Mouse (Mus musculus): ENCODE data around the gene Sec23b. TPM values are rescaled to one million over a fixed set of nuclear protein-coding genes. Genes with fewer than 3 reads are reported as not detected.

Gene Sec23b
- total RNA-seq, 2 experiments from 2014 or later, result 42.4 to 44.8 TPM

Small RNA genes within 50 kb of the gene (microRNA-seq; reads per million reads assigned to microRNA genes)
- not detected for gene Gm24823

Other genes with a start within 250 kb of the Sec23b start
- gene Ovol2, start 224.1 kb upstream of the Sec23b start, total RNA-seq (2021), result 1 to 10 TPM; 3.2 to 6.3 TPM
- 10 to 100 TPM; 24.4 to 27.2 TPM for gene Kat14, start 187.2 kb upstream of the Sec23b start, total RNA-seq (2021)
- 1 to 10 TPM; 5.3 to 5.5 TPM for gene Pet117, start 187.2 kb upstream of the Sec23b start, total RNA-seq (2021)
- 100 to 1,000 TPM; 102 to 109 TPM for gene Dzank1, start 28.8 kb upstream of the Sec23b start, total RNA-seq (2021)
- 10 to 100 TPM; 25.2 to 26.7 TPM for gene Polr3f, start 28.5 kb upstream of the Sec23b start, total RNA-seq (2021)
- gene Rbbp9, start 5.4 kb upstream of the Sec23b start, total RNA-seq (2021), result 10 to 100 TPM; 24.4 to 26.5 TPM
- 10 to 100 TPM; 41.9 to 51.2 TPM for gene Smim26, start 37.8 kb downstream of the Sec23b start, total RNA-seq (2021)
- 10 to 100 TPM; 56.4 to 61.0 TPM for gene Dtd1, start 43.7 kb downstream of the Sec23b start, total RNA-seq (2021)